Mouse (Mus musculus) heart, postnatal 0 days (tissue): ENCODE data around the gene Fzd2. TPM values are rescaled to one million over a fixed set of nuclear protein-coding genes. Genes with fewer than 3 reads are reported as not detected.
A peak's percentile ranks its signal among the peaks of the same experiment; 100 is the strongest.

Experiments used
- ATAC-seq: fragments of 200-750 bp; cut with Nextera tagmentation; 2 replicates; pipeline ENCODE4 v1.8.0; 2017; ENCODE audit warnings: low read depth, moderate number of reproducible peaks, moderate library complexity; ENCODE audit not compliant: insufficient read depth
- DNase-seq: peaks from one replicate; pipeline ENCODE4 v3.0.0-alpha.2; 2016; ENCODE audit warnings: low spot score
- H3K27ac ChIP-seq: fragments of 300-500 bp; sonication (generic); 2 replicates; pipeline ENCODE4 v1.5.1; 2014; ENCODE audit warnings: low read depth, mild to moderate bottlenecking
- H3K27me3 ChIP-seq: fragments of 300-500 bp; sonication (generic); 2 replicates; pipeline ENCODE4 v1.6.1; 2014; ENCODE audit warnings: low read length, mixed read lengths; ENCODE audit not compliant: control insufficient read depth, insufficient read depth
- H3K36me3 ChIP-seq: fragments of 300-500 bp; sonication (generic); replicated peaks from 2 replicates; pipeline ENCODE4 v1.6.1; 2014; ENCODE audit warnings: low read length, mixed read lengths; ENCODE audit not compliant: control insufficient read depth, insufficient read depth
- H3K4me1 ChIP-seq: fragments of 300-500 bp; sonication (generic); 2 replicates; pipeline ENCODE4 v1.6.1; 2014; ENCODE audit warnings: antibody characterized with exemption; ENCODE audit not compliant: control insufficient read depth, insufficient read depth
- H3K4me2 ChIP-seq: fragments of 300-500 bp; sonication (generic); 2 replicates; pipeline ENCODE4 v1.6.1; 2014; ENCODE audit warnings: low read depth, mild to moderate bottlenecking, low read length, moderate library complexity
- H3K4me3 ChIP-seq: fragments of 300-500 bp; sonication (generic); 2 replicates; pipeline ENCODE4 v1.5.1; 2014; ENCODE audit warnings: low read depth, low read length
- H3K9ac ChIP-seq: fragments of 300-500 bp; sonication (generic); replicated peaks from 2 replicates; pipeline ENCODE4 v1.6.1; 2014; ENCODE audit warnings: low read depth, low read length, mixed read lengths
- H3K9me3 ChIP-seq: fragments of 300-500 bp; sonication (generic); replicated peaks from 2 replicates; pipeline ENCODE4 v1.6.1; 2016; ENCODE audit warnings: low read length; ENCODE audit not compliant: control insufficient read depth
- CTCF ChIP-seq: IDR thresholded peaks from 2 replicates; pipeline ENCODE4 v1.5.1; 2016; ENCODE audit warnings: antibody characterized with exemption, control low read depth, low read depth
- EP300 ChIP-seq: IDR thresholded peaks from 2 replicates; pipeline ENCODE4 v1.6.1; 2016; ENCODE audit warnings: antibody characterized with exemption, low read depth
- WGBS: fragments of 180-500 bp; shearing (Covaris S2); extraction: QIAGEN DNeasy Blood & Tissue Kit; methylation state at CpG from one replicate; pipeline ENCODE4 v1.1.7; 2014; 5-methylcytosine and 5-hydroxymethylcytosine counted together
- polyA plus RNA-seq: library from polyadenylated mRNA; unstranded; fragments of >200 nt; fragmentation: Nextera tagmentation; extraction: Ambion mirVana; gene quantifications from 2 replicates; pipeline ENCODE4 v1.2.1, GENCODE M21; 2015
- total RNA-seq: library from RNA; depleted of rRNA; stranded (reverse); fragments of >200 nt; gene quantifications from 2 replicates; pipeline ENCODE4 v1.2.3, GENCODE M21; 2014; ENCODE audit warnings: low replicate concordance; rRNA removed

The Fzd2 gene
- total RNA-seq, result 38.1 and 47.1 TPM in 2 replicates
- 6.5 and 7.0 TPM in 2 replicates for polyA plus RNA-seq

DNA sequence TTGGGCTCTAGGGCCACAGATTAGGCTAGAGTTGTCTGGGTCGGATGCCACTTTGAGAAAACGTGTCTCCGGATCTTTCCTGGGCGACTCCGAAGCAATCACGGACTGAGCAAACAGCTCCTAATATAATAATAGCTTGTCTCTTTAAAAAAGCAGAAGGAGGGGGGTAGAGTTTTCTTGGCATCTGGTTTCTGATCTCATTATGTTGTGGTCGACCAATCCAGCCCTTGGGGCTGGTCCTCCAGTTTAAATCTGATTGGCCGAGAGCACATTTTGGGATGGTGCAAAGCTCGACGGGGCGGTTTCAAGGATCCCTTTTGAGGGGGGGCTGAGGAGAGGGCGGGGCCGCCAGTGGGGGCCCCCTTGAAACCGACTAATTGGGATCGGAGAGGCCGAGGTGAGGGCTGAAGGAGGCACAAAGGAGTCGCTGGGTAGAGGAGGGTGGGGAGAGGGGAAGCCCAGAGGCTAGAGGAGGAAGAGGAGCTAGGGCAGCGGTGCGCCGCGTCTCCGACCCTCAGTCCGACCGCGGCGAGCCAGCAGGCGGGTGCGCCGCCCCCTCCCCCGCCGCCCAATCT is at the start of gene Fzd2:
Fzd2 (plus strand) TSS at position 387 of the 575 bp plus-strand sequence.
- TF ChIP-seq EP300, result no peak
- TF ChIP-seq CTCF, result no peak
- peak within 1 kb of the TSS; percentile 93 for H3K27ac ChIP-seq
- DNase-seq (peak; percentile 100), ATAC-seq (peak; percentile 93)
- WGBS, result under 1% methylated on average over 31 of the region's 31 CpGs
- peak within 1 kb of the TSS; percentile 68 for H3K4me2 ChIP-seq
- peaks cover 7% of the 10 kb centered on the region; the same call in 1 of the 2 replicates for H3K27me3 ChIP-seq
- H3K36me3 ChIP-seq, result no peaks in the 10 kb centered on the region
- H3K4me3 ChIP-seq, result peak within 1 kb of the TSS; percentile 78
- H3K9me3 ChIP-seq, result no peaks in the 10 kb centered on the region
- peak within 1 kb of the TSS; percentile 80 for H3K9ac ChIP-seq
- H3K4me1 ChIP-seq, result peaks cover 7% of the 10 kb centered on the region; the same call in 1 of the 2 replicates

GRCm38 (mm10) chr11:102555400-102556030 is 48.7 kb upstream of the Fzd2 start:
- H3K4me1 ChIP-seq, result peaks cover 17% of the 10 kb centered on the region
- H3K4me3 ChIP-seq, result peak overlapping the region; percentile 84
- DNase-seq, result no peak
- no peak for TF ChIP-seq EP300
- H3K27me3 ChIP-seq, result no peaks in the 10 kb centered on the region
- ATAC-seq, result peak; percentile 25
- peak overlapping the region; percentile 91 for H3K9ac ChIP-seq
- no peaks in the 10 kb centered on the region for H3K36me3 ChIP-seq
- no peaks in the 10 kb centered on the region for H3K9me3 ChIP-seq
- H3K4me2 ChIP-seq, result peak overlapping the region; percentile 78
- peak overlapping the region; percentile 92 for H3K27ac ChIP-seq
- WGBS, result 1% methylated on average over 36 of the region's 39 CpGs

DNA sequence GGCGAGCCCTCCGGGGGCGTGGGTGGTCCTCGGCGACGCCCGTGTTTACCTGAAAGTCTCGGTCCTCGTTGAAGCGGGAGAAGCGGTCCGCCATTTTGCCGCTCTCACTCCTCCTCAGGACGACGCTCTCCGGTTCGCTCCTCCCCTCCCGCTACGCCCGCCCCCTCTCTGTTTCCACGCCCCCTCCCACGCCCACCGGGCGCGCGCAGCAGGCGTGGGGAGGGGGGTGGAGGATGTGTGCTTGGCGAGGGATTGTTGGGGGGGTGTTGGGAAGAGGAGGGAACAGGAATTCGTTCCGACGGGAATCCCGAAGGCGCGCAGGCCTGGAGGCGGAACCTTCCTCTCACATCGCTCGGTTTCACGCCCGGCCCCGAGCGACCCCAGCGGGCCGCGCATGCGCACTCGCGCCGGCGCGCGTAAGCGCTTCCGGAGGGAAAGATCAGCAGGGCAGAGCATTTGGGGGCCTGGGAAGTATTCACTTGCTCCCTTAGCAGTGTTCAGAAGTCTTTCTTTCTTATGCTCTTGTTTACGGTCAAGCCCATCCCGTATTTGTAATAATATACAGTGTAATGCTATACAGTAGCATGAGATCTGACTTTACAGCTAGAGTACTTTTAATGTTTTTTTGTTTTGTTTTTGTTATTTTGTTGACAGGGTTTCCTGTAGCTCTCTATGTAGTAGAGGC is 48.0 kb upstream of the Fzd2 start, which contains the start of gene Gpatch8:
Gpatch8 (minus strand) TSS at position 362 of the 685 bp plus-strand sequence.
- peaks cover 17% of the 10 kb centered on the region for H3K4me1 ChIP-seq
- DNase-seq, result peak; percentile 98
- peak within 1 kb of the TSS; percentile 78 for H3K4me2 ChIP-seq
- ATAC-seq, result peak; percentile 99
- TF ChIP-seq CTCF (no peak), EP300 (no peak)
- peak within 1 kb of the TSS; percentile 92 for H3K27ac ChIP-seq
- H3K36me3 ChIP-seq, result no peaks in the 10 kb centered on the region
- peak within 1 kb of the TSS; percentile 84 for H3K4me3 ChIP-seq
- H3K27me3 ChIP-seq, result no peaks in the 10 kb centered on the region
- WGBS, result under 1% methylated on average over 49 of the region's 55 CpGs
- H3K9ac ChIP-seq, result peak within 1 kb of the TSS; percentile 91
- H3K9me3 ChIP-seq, result no peaks in the 10 kb centered on the region

DNA sequence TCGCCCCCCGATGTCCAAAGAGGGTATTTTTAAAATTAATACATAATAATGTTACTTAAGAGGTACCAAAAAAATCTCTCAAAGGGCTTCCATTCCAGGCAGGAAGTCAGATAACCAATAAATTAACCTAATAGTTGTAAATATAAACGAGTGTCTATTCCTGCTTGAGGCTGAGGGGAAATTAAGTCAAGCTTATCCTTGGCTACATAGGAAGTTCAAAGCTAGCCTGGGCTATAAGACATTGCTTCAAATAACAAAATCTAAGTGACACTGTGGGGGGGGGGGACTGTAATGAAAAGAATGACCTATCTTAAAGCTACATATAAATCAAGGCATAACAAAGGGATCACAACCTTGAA is 47.5 kb upstream of the Fzd2 start:
- H3K9me3 ChIP-seq, result no peaks in the 10 kb centered on the region
- WGBS, result 11% methylated on average over 3 of the region's 3 CpGs
- H3K4me3 ChIP-seq, result peak overlapping the region; percentile 84
- H3K9ac ChIP-seq, result no peak overlapping the region
- no peak for DNase-seq
- peaks cover 16% of the 10 kb centered on the region for H3K4me1 ChIP-seq
- ATAC-seq, result no peak
- no peaks in the 10 kb centered on the region for H3K36me3 ChIP-seq
- no peak for TF ChIP-seq EP300
- TF ChIP-seq CTCF, result no peak
- peak overlapping the region; percentile 59 for H3K4me2 ChIP-seq
- H3K27ac ChIP-seq, result peak overlapping the region; percentile 92
- no peaks in the 10 kb centered on the region for H3K27me3 ChIP-seq

DNA sequence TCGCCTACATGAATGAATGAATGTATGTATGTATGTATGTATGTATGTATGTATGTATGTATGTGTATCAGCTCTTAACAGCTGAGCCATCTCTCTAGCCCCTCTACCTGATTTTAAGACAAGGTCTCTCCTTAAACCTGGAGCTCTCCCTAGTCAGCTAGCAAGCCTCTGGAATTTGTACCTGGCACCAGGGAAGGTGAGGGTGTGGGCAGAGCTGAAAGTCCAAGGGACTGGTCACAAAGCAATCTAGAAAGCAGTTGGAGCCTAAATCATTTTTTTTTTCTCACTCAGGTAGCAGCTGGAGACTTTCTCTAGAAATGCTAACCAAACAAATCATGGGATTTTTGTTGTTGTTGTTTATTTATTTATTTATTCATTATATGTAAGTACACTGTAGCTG is 46.8 kb upstream of the Fzd2 start:
- H3K4me3 ChIP-seq, result no peak overlapping the region
- no peaks in the 10 kb centered on the region for H3K27me3 ChIP-seq
- H3K36me3 ChIP-seq, result no peaks in the 10 kb centered on the region
- peaks cover 12% of the 10 kb centered on the region for H3K4me1 ChIP-seq
- no peak overlapping the region for H3K27ac ChIP-seq
- ATAC-seq, result no peak
- TF ChIP-seq EP300 (no peak), CTCF (no peak)
- H3K9ac ChIP-seq, result no peak overlapping the region
- H3K4me2 ChIP-seq, result no peak overlapping the region
- no peak for DNase-seq
- H3K9me3 ChIP-seq, result no peaks in the 10 kb centered on the region
- 92% methylated on average over 1 of the region's 1 CpGs for WGBS
